Mouse (Mus musculus): ENCODE results near the gene Mrtfa. TPM values are rescaled to one million over a fixed set of nuclear protein-coding genes. Genes with fewer than 3 reads are reported as not detected.

Mrtfa gene
- polyA plus RNA-seq (2012; rRNA removed): 80.0 and 100 TPM in 2 replicates

DNA sequence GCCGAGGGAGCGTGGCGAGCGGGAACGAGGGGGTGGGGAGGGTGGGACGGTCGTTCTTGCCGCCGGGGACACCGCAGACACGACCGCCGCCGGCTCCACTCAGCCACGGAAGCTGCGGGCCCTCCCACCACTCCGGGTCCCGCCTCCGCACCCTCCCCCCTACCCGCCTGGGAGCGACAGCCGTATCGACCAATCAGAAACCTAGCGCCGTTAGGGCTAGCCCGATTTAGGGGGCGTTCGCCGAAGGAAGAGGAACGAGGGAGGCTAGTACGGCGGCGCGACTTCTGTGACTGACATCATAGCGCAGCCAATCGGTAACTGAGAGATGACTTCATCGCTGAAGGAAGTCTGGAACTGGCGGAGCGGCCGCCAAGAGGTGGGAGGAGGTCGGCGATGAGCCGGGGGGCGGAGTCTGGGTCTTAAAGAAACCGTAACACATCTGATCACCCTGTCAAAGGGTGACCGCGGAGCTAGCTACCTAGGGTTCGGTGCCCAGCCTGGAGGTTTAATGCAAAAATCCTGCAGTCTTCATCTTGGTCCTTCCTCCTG, at the start of gene Mrtfa:
Mrtfa (minus strand) TSS at position 128 of the 549 bp plus-strand sequence.
- H3K4me1 ChIP-seq (ENCODE audit: control insufficient read depth, insufficient read depth, insufficient read length): peaks cover 4% of the 10 kb centered on the region
- H3K4me3 ChIP-seq (ENCODE audit: extremely low read depth, insufficient read depth, insufficient read length): peak within 1 kb of the TSS; percentile 90
- H3K36me3 ChIP-seq (ENCODE audit: control insufficient read depth, insufficient read depth, low read length): peaks cover 2% of the 10 kb centered on the region
- H3K27me3 ChIP-seq (ENCODE audit: control insufficient read depth, insufficient read depth, low read length): no peaks in the 10 kb centered on the region
- WGBS: under 1% methylated on average over 48 of the region's 48 CpGs
- peak within 1 kb of the TSS; percentile 78 for H3K27ac ChIP-seq (ENCODE audit: insufficient read depth, low read length)
- peak; percentile 99 for DNase-seq (ENCODE audit: low read depth in 1 of 2, low spot score in 2 of 2)
- TF ChIP-seq CTCF (IDR thresholded peaks at IDR 0.05; ENCODE audit: extremely low read depth, insufficient read depth, insufficient read length, insufficient replicate concordance): no peak
- peak; percentile 70 for TF ChIP-seq POLR2A (IDR thresholded peaks at IDR 0.05; ENCODE audit: low read depth, low read length)

DNA sequence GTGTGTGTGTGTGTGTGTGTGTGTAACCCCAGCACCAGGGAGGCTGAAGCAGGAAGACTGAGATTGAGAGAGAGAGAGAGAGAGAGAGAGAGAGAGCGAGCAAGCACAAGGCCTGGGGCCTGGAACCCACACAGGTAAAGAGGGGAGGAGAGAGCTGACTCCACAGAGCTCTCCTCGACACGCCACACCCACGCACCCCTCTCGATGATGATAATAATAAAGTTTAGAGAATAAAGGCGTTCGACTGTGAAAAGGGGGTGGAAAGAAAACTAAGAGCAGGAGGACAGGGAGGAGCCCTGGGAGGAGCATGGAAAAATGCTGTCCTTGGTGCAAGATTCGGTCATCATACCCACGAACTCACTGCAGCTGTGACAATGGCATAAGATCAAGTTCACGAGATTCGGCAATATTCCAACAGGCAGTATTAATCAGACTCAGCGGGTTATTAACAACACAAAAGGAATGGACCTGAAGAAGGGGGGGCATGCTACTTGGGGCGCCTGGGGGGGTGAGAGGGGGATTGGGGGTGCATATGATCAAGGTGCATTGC, 49.3 kb upstream of the Mrtfa start:
- H3K27me3 ChIP-seq (ENCODE audit: control insufficient read depth, insufficient read depth, low read length): peaks cover 10% of the 10 kb centered on the region
- H3K4me3 ChIP-seq (ENCODE audit: extremely low read depth, insufficient read depth, insufficient read length): no peak overlapping the region
- H3K4me1 ChIP-seq (ENCODE audit: control insufficient read depth, insufficient read depth, insufficient read length): peaks cover 6% of the 10 kb centered on the region; the same call in 1 of the 2 replicates
- no peak overlapping the region for H3K27ac ChIP-seq (ENCODE audit: insufficient read depth, low read length)
- no peak for DNase-seq (ENCODE audit: low read depth in 1 of 2, low spot score in 2 of 2)
- TF ChIP-seq CTCF (IDR thresholded peaks at IDR 0.05; ENCODE audit: extremely low read depth, insufficient read depth, insufficient read length, insufficient replicate concordance): no peak
- TF ChIP-seq POLR2A (IDR thresholded peaks at IDR 0.05; ENCODE audit: low read depth, low read length): no peak
- H3K36me3 ChIP-seq (ENCODE audit: control insufficient read depth, insufficient read depth, low read length): no peaks in the 10 kb centered on the region
- whole genome bisulfite sequencing: 81% methylated on average over 13 of the region's 13 CpGs

DNA sequence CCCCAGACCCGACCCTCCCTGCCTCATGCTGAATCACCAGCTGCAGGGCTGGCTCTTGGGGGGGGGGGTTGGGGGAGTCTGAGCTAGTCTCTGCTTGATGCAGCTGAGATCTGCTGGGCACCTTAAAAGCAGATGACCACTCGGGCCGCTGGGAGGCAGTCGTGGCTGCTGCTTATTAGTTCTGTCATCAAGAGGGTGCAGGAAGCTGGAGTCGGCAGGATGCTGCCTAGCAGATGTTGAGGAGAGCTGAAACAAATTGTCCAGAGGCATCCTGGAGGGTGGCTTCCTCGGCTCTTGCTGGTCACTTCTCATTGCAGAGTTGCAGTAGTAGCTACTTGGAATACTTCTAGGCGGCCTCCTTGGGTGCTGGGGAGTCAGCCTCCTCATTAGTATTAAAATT, 48.7 kb upstream of the Mrtfa start:
- no peak overlapping the region for H3K27ac ChIP-seq (ENCODE audit: insufficient read depth, low read length)
- TF ChIP-seq CTCF (IDR thresholded peaks at IDR 0.05; ENCODE audit: extremely low read depth, insufficient read depth, insufficient read length, insufficient replicate concordance): 0 out of 2 replicates have a peak, but pooled peaks have one; percentile 14
- TF ChIP-seq POLR2A (IDR thresholded peaks at IDR 0.05; ENCODE audit: low read depth, low read length): no peak
- no peak for DNase-seq (ENCODE audit: low read depth in 1 of 2, low spot score in 2 of 2)
- H3K27me3 ChIP-seq (ENCODE audit: control insufficient read depth, insufficient read depth, low read length): peaks cover 10% of the 10 kb centered on the region
- 25% methylated on average over 7 of the region's 7 CpGs for WGBS
- no peaks in the 10 kb centered on the region for H3K36me3 ChIP-seq (ENCODE audit: control insufficient read depth, insufficient read depth, low read length)
- H3K4me1 ChIP-seq (ENCODE audit: control insufficient read depth, insufficient read depth, insufficient read length): peaks cover 6% of the 10 kb centered on the region; the same call in 1 of the 2 replicates
- H3K4me3 ChIP-seq (ENCODE audit: extremely low read depth, insufficient read depth, insufficient read length): no peak overlapping the region

DNA sequence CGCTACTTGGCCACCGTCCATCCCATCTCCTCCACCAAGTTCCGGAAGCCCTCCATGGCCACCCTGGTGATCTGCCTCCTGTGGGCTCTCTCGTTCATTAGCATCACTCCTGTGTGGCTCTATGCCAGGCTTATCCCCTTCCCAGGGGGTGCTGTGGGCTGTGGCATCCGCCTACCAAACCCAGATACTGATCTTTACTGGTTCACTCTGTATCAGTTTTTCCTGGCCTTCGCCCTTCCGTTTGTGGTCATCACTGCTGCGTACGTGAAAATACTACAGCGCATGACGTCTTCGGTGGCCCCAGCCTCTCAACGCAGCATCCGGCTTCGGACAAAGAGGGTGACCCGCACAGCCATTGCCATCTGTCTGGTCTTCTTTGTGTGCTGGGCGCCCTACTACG, 46.9 kb upstream of the Mrtfa start:
- no peak for DNase-seq (ENCODE audit: low read depth in 1 of 2, low spot score in 2 of 2)
- H3K27ac ChIP-seq (ENCODE audit: insufficient read depth, low read length): no peak overlapping the region
- H3K36me3 ChIP-seq (ENCODE audit: control insufficient read depth, insufficient read depth, low read length): no peaks in the 10 kb centered on the region
- H3K27me3 ChIP-seq (ENCODE audit: control insufficient read depth, insufficient read depth, low read length): peaks cover 10% of the 10 kb centered on the region
- WGBS: 81% methylated on average over 18 of the region's 18 CpGs
- TF ChIP-seq CTCF (IDR thresholded peaks at IDR 0.05; ENCODE audit: extremely low read depth, insufficient read depth, insufficient read length, insufficient replicate concordance): no peak
- TF ChIP-seq POLR2A (IDR thresholded peaks at IDR 0.05; ENCODE audit: low read depth, low read length): no peak
- H3K4me3 ChIP-seq (ENCODE audit: extremely low read depth, insufficient read depth, insufficient read length): no peak overlapping the region
- peaks cover 6% of the 10 kb centered on the region; the same call in 1 of the 2 replicates for H3K4me1 ChIP-seq (ENCODE audit: control insufficient read depth, insufficient read depth, insufficient read length)

DNA sequence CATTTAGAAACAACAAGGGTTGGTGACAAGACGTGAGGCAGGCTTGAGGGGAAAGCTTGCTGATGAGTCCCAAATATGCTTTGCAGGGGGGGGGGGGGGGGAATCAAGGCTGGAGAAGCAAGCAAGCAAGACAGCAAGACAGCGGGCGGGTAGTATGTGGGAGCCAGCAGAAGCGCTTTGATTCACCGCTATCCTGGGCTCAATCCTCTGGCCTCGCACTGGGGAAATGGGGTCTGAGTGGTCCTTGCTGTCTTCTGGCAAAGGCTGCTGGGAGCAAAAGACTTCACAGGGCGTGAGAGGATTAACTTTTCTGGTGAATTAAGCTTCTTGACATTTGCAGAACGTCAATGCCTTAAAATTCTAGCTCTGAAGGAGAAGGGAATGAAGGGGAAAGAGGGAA, 45.5 kb upstream of the Mrtfa start:
- 20% methylated on average over 8 of the region's 8 CpGs for WGBS
- TF ChIP-seq CTCF (IDR thresholded peaks at IDR 0.05; ENCODE audit: extremely low read depth, insufficient read depth, insufficient read length, insufficient replicate concordance) (no peak), POLR2A (IDR thresholded peaks at IDR 0.05; ENCODE audit: low read depth, low read length) (no peak)

DNA sequence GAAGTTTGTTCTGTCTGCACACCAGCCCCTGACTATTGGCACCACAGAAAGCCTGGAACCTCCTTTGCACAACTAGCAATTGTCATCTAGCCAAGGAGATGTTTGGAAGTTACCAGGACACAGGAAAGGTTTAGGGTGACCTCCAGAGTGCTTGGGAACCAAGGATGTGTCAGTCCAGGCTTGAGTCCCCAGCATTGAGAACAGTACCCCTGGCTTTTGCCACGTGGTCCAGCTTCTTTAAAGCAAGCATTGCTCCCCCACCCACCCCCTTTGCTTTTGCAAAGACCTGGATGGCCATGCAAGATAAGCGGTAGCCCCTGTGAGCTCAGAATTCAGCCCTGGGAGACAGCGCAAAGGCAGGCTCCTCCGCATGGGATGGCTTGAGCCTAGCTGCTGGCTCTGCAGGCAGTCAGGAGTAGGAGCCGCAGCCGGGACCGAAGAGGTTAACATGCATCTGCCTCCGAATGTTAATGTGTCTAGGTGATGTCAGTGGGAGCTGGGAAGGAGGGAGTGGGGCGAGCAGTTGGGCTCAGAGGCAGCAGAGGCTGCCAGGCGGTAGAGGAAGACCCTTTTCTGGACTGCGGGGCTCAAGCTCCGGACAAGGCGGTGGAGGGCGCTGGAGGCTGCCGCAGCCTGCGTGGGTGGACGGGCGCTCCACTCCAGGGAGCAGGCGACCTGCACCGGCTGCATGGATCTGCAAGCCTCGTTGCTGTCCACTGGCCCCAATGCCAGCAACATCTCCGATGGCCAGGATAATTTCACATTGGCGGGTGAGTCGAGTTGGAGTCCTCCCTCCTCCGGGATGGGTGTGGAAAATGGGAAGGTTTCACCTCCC, 44.7 kb upstream of the Mrtfa start, which contains the start of gene Mchr1:
Mchr1 (plus strand) TSS at position 414 of the 835 bp plus-strand sequence.
- Histone ChIP-seq H3K4me3 (ENCODE audit: extremely low read depth, insufficient read depth, insufficient read length) (no peak within 1 kb of the TSS), H3K4me1 (ENCODE audit: control insufficient read depth, insufficient read depth, insufficient read length) (peaks cover 6% of the 10 kb centered on the region; the same call in 1 of the 2 replicates), H3K27me3 (ENCODE audit: control insufficient read depth, insufficient read depth, low read length) (peaks cover 10% of the 10 kb centered on the region), H3K27ac (ENCODE audit: insufficient read depth, low read length) (no peak within 1 kb of the TSS), H3K36me3 (ENCODE audit: control insufficient read depth, insufficient read depth, low read length) (no peaks in the 10 kb centered on the region)
- TF ChIP-seq POLR2A (IDR thresholded peaks at IDR 0.05; ENCODE audit: low read depth, low read length) (no peak), CTCF (IDR thresholded peaks at IDR 0.05; ENCODE audit: extremely low read depth, insufficient read depth, insufficient read length, insufficient replicate concordance) (no peak)
- 13% methylated on average over 25 of the region's 25 CpGs for WGBS
- DNase-seq (ENCODE audit: low read depth in 1 of 2, low spot score in 2 of 2): no peak

More for the DNA sequence above, 45.5 kb upstream of the Mrtfa start:
- no peak overlapping the region for H3K4me3 ChIP-seq (ENCODE audit: extremely low read depth, insufficient read depth, insufficient read length)
- DNase-seq (ENCODE audit: low read depth in 1 of 2, low spot score in 2 of 2): no peak
- peaks cover 6% of the 10 kb centered on the region; the same call in 1 of the 2 replicates for H3K4me1 ChIP-seq (ENCODE audit: control insufficient read depth, insufficient read depth, insufficient read length)
- H3K27me3 ChIP-seq (ENCODE audit: control insufficient read depth, insufficient read depth, low read length): peaks cover 10% of the 10 kb centered on the region
- no peaks in the 10 kb centered on the region for H3K36me3 ChIP-seq (ENCODE audit: control insufficient read depth, insufficient read depth, low read length)
- no peak overlapping the region for H3K27ac ChIP-seq (ENCODE audit: insufficient read depth, low read length)
